Mouse (Mus musculus): ENCODE measurements around the gene Apip. TPM values are rescaled to one million over a fixed set of nuclear protein-coding genes. Genes with fewer than 3 reads are reported as not detected.

Gene Apip
- polyA plus RNA-seq, 1 experiment from 2014 or later = 61.6 TPM

DNA sequence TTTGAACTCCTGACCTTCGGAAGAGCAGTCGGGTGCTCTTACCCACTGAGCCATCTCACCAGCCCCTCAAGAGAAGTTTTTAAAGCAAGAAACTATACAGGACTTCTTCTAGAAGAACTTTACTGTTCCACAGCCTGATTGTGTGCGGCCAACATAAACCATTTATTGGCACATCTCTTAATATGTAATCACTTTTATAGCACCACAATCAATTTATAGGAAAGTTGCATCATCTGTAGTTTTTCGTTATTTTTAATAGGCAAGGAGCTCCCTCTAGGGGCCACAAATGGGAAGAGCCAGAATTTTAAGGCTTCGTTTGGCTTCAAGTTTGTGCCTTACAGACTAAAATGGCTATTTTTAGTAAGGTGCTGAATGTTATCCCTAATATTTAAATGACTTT, 11.0 kb downstream of the Apip start:
- no peak overlapping the region for H3K4me2 ChIP-seq (ENCODE audit: low read depth)
- no peaks in the 10 kb centered on the region for H3K9me3 ChIP-seq (ENCODE audit: control insufficient read depth, low read length)
- H3K4me1 ChIP-seq (ENCODE audit: control insufficient read depth, insufficient read depth, low read length) = no peaks in the 10 kb centered on the region
- peak; percentile 18 for DNase-seq (ENCODE audit: low spot score)
- H3K27me3 ChIP-seq (ENCODE audit: control insufficient read depth, insufficient read depth, low read length) = no peaks in the 10 kb centered on the region
- no peaks in the 10 kb centered on the region for H3K36me3 ChIP-seq (ENCODE audit: control insufficient read depth, insufficient read depth, low read length)
- ATAC-seq (ENCODE audit: insufficient read depth, low FRiP score, low TSS enrichment) = no peak
- 62% methylated on average over 5 of the region's 5 CpGs for WGBS
- H3K27ac ChIP-seq (ENCODE audit: low read depth, low read length) = no peak overlapping the region
- no peak overlapping the region for H3K9ac ChIP-seq (ENCODE audit: low read length)
- no peak overlapping the region for H3K4me3 ChIP-seq (ENCODE audit: low read depth, low read length)

DNA sequence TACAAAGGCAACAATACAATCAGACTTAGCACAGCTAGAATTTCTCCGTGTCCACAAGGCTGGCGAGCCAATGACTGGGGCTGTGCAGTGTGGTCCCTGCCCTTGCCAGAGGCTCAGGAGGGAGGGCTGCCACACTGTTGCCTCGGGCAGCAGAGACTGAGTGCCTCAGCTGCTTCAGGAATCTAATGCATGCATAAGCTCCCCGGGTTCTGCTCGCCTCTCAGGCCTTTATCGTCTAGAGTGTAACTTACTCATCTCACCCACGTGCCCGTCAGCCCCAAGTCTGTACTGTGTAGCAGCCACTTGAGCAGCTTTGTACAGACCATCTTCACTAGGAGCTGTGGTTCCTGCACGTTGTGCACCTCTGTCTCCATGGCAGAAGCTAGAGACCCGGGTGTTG, 12.2 kb downstream of the Apip start:
- Histone ChIP-seq H3K27me3 (ENCODE audit: control insufficient read depth, insufficient read depth, low read length) (no peaks in the 10 kb centered on the region), H3K4me2 (ENCODE audit: low read depth) (no peak overlapping the region), H3K9ac (ENCODE audit: low read length) (no peak overlapping the region), H3K4me1 (ENCODE audit: control insufficient read depth, insufficient read depth, low read length) (no peaks in the 10 kb centered on the region), H3K27ac (ENCODE audit: low read depth, low read length) (no peak overlapping the region), H3K9me3 (ENCODE audit: control insufficient read depth, low read length) (no peaks in the 10 kb centered on the region), H3K4me3 (ENCODE audit: low read depth, low read length) (no peak overlapping the region), H3K36me3 (ENCODE audit: control insufficient read depth, insufficient read depth, low read length) (no peaks in the 10 kb centered on the region)
- ATAC-seq (ENCODE audit: insufficient read depth, low FRiP score, low TSS enrichment) (no peak), DNase-seq (ENCODE audit: low spot score) (no peak)
- WGBS = 75% methylated on average over 10 of the region's 10 CpGs

DNA sequence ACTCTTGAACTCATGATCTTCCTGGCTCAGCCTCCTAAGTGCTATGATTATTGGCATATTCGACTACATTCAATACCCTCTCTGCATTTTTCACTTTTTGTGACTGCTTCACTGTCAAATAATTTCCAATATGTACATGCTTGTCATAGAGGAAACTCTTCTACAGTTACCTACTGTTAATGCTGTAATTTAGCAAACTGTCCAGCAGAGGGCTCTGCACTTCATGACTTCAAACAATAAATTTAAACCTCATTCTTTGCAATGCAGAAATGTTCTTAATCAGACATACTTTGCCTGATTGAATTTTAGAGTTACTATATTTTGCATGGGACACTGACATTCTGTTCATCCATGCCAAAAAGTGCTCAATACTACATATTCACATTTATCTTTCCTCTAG, 13.0 kb downstream of the Apip start:
- no peak for ATAC-seq (ENCODE audit: insufficient read depth, low FRiP score, low TSS enrichment)
- H3K9ac ChIP-seq (ENCODE audit: low read length) = no peak overlapping the region
- 10% methylated on average over 1 of the region's 1 CpGs for WGBS
- no peaks in the 10 kb centered on the region for H3K4me1 ChIP-seq (ENCODE audit: control insufficient read depth, insufficient read depth, low read length)
- DNase-seq (ENCODE audit: low spot score) = no peak
- no peak overlapping the region for H3K4me2 ChIP-seq (ENCODE audit: low read depth)
- H3K27me3 ChIP-seq (ENCODE audit: control insufficient read depth, insufficient read depth, low read length) = no peaks in the 10 kb centered on the region
- no peak overlapping the region for H3K27ac ChIP-seq (ENCODE audit: low read depth, low read length)
- no peak overlapping the region for H3K4me3 ChIP-seq (ENCODE audit: low read depth, low read length)
- no peaks in the 10 kb centered on the region for H3K36me3 ChIP-seq (ENCODE audit: control insufficient read depth, insufficient read depth, low read length)
- H3K9me3 ChIP-seq (ENCODE audit: control insufficient read depth, low read length) = no peaks in the 10 kb centered on the region

DNA sequence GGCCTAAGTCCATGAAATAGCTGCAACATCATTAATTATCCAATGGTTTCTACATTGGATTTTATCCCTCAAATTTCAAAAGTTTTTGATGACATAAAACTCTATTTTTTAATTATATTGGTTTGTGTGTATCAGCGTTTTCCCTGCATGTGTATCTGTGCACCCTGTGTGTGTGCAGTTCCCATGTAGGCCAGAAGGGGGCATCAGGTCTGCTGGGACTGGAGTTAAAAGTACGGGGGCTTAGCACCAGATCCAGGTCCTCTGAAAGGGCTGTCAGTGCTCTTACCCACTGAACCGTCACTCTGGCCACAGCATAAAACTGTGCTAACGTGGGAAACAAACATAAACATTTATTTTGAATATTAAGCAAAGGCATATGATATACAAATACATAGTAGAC, 14.6 kb downstream of the Apip start:
- H3K36me3 ChIP-seq (ENCODE audit: control insufficient read depth, insufficient read depth, low read length) = no peaks in the 10 kb centered on the region
- no peaks in the 10 kb centered on the region for H3K27me3 ChIP-seq (ENCODE audit: control insufficient read depth, insufficient read depth, low read length)
- ATAC-seq (ENCODE audit: insufficient read depth, low FRiP score, low TSS enrichment) (no peak), DNase-seq (ENCODE audit: low spot score) (no peak)
- WGBS = 97% methylated on average over 4 of the region's 4 CpGs
- H3K4me3 ChIP-seq (ENCODE audit: low read depth, low read length) = no peak overlapping the region
- H3K27ac ChIP-seq (ENCODE audit: low read depth, low read length) = no peak overlapping the region
- no peaks in the 10 kb centered on the region for H3K9me3 ChIP-seq (ENCODE audit: control insufficient read depth, low read length)
- no peak overlapping the region for H3K4me2 ChIP-seq (ENCODE audit: low read depth)
- no peaks in the 10 kb centered on the region for H3K4me1 ChIP-seq (ENCODE audit: control insufficient read depth, insufficient read depth, low read length)
- no peak overlapping the region for H3K9ac ChIP-seq (ENCODE audit: low read length)

DNA sequence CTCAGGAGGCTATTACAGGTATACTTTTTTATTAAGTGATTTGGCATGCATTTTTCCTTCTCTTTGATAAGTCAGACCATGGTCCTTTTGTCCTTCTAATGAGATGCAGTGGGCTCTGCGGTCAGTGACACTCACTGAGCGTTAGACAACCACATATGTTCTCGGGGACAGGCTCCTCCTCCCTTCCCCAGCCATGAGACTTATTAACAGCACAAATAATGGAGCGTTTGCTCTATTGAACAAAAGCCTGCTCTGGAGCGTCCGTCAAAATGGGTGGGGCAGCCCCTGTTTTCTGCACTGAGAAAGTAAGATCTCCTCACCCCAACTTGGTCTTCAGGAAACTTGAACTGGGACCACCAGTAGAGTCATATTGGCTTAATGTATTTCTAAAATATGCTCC, 16.0 kb downstream of the Apip start:
- 66% methylated on average over 6 of the region's 6 CpGs for WGBS
- Histone ChIP-seq H3K4me3 (ENCODE audit: low read depth, low read length) (no peak overlapping the region), H3K27me3 (ENCODE audit: control insufficient read depth, insufficient read depth, low read length) (no peaks in the 10 kb centered on the region), H3K4me2 (ENCODE audit: low read depth) (no peak overlapping the region), H3K9me3 (ENCODE audit: control insufficient read depth, low read length) (no peaks in the 10 kb centered on the region), H3K27ac (ENCODE audit: low read depth, low read length) (no peak overlapping the region), H3K4me1 (ENCODE audit: control insufficient read depth, insufficient read depth, low read length) (no peaks in the 10 kb centered on the region), H3K9ac (ENCODE audit: low read length) (no peak overlapping the region), H3K36me3 (ENCODE audit: control insufficient read depth, insufficient read depth, low read length) (no peaks in the 10 kb centered on the region)
- ATAC-seq (ENCODE audit: insufficient read depth, low FRiP score, low TSS enrichment) = no peak
- DNase-seq (ENCODE audit: low spot score) = no peak

DNA sequence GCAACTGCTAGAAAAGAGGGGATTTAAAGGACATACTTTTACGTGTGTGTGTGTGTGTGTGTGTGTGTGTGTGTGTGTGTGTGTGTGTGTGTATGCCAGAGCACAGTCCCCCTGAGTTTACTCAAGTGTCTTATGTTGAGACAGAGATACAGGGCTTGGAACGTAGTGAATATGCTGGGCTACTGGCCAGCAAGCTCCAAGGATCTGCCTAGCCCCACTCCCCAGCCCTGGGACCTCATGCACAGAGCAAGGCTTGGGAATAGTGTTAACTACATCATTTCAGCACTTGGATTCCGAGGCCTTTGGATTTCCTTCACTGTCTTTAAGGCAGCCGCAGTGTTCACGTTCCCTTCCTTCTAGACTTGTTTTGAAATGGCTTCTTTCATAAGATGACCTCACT, 29.1 kb downstream of the Apip start:
- no peak overlapping the region for H3K9ac ChIP-seq (ENCODE audit: low read length)
- no peaks in the 10 kb centered on the region for H3K27me3 ChIP-seq (ENCODE audit: control insufficient read depth, insufficient read depth, low read length)
- no peaks in the 10 kb centered on the region for H3K9me3 ChIP-seq (ENCODE audit: control insufficient read depth, low read length)
- H3K36me3 ChIP-seq (ENCODE audit: control insufficient read depth, insufficient read depth, low read length) = no peaks in the 10 kb centered on the region
- H3K4me1 ChIP-seq (ENCODE audit: control insufficient read depth, insufficient read depth, low read length) = no peaks in the 10 kb centered on the region
- H3K27ac ChIP-seq (ENCODE audit: low read depth, low read length) = no peak overlapping the region
- WGBS = 81% methylated on average over 5 of the region's 5 CpGs
- no peak overlapping the region for H3K4me3 ChIP-seq (ENCODE audit: low read depth, low read length)
- H3K4me2 ChIP-seq (ENCODE audit: low read depth) = no peak overlapping the region
- ATAC-seq (ENCODE audit: insufficient read depth, low FRiP score, low TSS enrichment) = no peak
- no peak for DNase-seq (ENCODE audit: low spot score)

DNA sequence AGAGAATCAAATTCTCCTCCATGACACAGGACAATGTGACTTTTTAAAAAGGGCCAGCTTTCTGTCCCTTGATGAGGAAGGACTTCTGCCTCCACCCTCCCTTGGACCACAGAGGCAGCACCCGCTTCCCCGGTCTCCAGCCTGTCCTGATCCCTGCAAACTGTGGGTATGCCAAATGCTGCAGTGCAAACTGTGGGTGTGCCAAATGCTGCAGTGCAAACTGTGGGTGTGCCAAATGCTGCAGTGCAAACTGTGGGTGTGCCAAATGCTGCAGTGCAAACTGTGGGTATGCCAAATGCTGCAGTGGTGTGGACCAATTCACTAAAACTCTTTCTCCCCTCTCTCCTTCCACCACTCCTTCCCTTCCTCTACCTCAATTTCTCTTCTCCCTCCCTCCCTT, 32.7 kb downstream of the Apip start:
- Histone ChIP-seq H3K4me1 (ENCODE audit: control insufficient read depth, insufficient read depth, low read length) (no peaks in the 10 kb centered on the region), H3K9me3 (ENCODE audit: control insufficient read depth, low read length) (no peaks in the 10 kb centered on the region), H3K4me2 (ENCODE audit: low read depth) (no peak overlapping the region), H3K27ac (ENCODE audit: low read depth, low read length) (no peak overlapping the region), H3K36me3 (ENCODE audit: control insufficient read depth, insufficient read depth, low read length) (no peaks in the 10 kb centered on the region), H3K9ac (ENCODE audit: low read length) (no peak overlapping the region), H3K4me3 (ENCODE audit: low read depth, low read length) (no peak overlapping the region), H3K27me3 (ENCODE audit: control insufficient read depth, insufficient read depth, low read length) (no peaks in the 10 kb centered on the region)
- ATAC-seq (ENCODE audit: insufficient read depth, low FRiP score, low TSS enrichment) (no peak), DNase-seq (ENCODE audit: low spot score) (no peak)
- WGBS = 96% methylated on average over 2 of the region's 2 CpGs

DNA sequence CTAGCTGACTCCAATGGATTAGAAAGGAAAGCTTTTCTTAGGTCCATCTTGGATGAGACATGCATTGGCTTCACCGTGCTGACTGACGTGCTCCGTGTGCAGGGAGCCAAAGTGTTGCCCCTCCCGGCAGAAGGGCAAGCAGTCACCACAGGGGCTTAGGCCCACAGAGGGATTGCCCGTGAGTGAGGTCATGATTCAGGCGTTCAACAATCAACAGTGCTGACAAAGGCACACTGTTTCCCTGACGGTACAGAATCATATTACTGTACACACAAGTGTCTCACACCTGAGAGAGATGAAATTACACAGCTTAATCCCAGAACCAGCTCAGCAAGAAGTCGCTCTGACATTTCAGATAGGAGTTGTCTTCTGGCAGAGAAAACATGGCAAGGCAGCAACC, 38.2 kb downstream of the Apip start:
- Histone ChIP-seq H3K27me3 (ENCODE audit: control insufficient read depth, insufficient read depth, low read length) (no peaks in the 10 kb centered on the region), H3K27ac (ENCODE audit: low read depth, low read length) (no peak overlapping the region), H3K9me3 (ENCODE audit: control insufficient read depth, low read length) (no peaks in the 10 kb centered on the region), H3K4me1 (ENCODE audit: control insufficient read depth, insufficient read depth, low read length) (no peaks in the 10 kb centered on the region), H3K4me3 (ENCODE audit: low read depth, low read length) (no peak overlapping the region), H3K36me3 (ENCODE audit: control insufficient read depth, insufficient read depth, low read length) (no peaks in the 10 kb centered on the region), H3K4me2 (ENCODE audit: low read depth) (no peak overlapping the region), H3K9ac (ENCODE audit: low read length) (no peak overlapping the region)
- DNase-seq (ENCODE audit: low spot score) (no peak), ATAC-seq (ENCODE audit: insufficient read depth, low FRiP score, low TSS enrichment) (no peak)
- WGBS = 61% methylated on average over 8 of the region's 8 CpGs

DNA sequence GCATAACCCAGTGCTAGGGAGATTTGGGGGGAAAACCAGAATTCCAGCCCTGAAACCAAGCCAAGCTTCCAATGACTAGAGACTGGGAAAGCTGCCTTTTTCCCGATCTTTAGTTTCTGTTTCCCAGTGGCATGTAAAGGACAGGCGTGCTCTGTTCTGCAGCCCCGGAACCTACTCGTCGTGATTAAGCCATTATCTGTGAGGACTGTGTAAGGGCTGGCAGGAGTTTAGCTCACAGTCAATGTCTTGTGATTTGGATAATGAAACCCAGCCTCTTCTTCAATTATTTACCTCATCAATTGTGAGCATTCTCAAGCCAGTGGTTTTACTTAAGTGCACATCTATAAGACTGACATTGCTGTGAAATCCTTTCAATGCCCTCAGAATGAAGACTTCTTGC, 43.7 kb downstream of the Apip start:
- no peak for DNase-seq (ENCODE audit: low spot score)
- Histone ChIP-seq H3K27me3 (ENCODE audit: control insufficient read depth, insufficient read depth, low read length) (no peaks in the 10 kb centered on the region), H3K9ac (ENCODE audit: low read length) (no peak overlapping the region), H3K9me3 (ENCODE audit: control insufficient read depth, low read length) (no peaks in the 10 kb centered on the region), H3K4me1 (ENCODE audit: control insufficient read depth, insufficient read depth, low read length) (no peaks in the 10 kb centered on the region), H3K36me3 (ENCODE audit: control insufficient read depth, insufficient read depth, low read length) (no peaks in the 10 kb centered on the region), H3K27ac (ENCODE audit: low read depth, low read length) (no peak overlapping the region), H3K4me2 (ENCODE audit: low read depth) (no peak overlapping the region), H3K4me3 (ENCODE audit: low read depth, low read length) (no peak overlapping the region)
- WGBS = 90% methylated on average over 5 of the region's 5 CpGs
- ATAC-seq (ENCODE audit: insufficient read depth, low FRiP score, low TSS enrichment) = no peak
